Mouse (Mus musculus) mesoderm, embryonic 11.5 days (tissue): ENCODE measurements at regions not wholly inside any gene's neighbourhood (a gene's known extent, or its start where the extent isn't known, plus 50 kb on each side); places are given as distances from the start of the nearest gene placed in this dataset.

Experiments used
- DNase-seq: peaks from one replicate; pipeline ENCODE4 v3.0.0-alpha.2; 2012; ENCODE audit warnings: low read depth, low spot score

DNA sequence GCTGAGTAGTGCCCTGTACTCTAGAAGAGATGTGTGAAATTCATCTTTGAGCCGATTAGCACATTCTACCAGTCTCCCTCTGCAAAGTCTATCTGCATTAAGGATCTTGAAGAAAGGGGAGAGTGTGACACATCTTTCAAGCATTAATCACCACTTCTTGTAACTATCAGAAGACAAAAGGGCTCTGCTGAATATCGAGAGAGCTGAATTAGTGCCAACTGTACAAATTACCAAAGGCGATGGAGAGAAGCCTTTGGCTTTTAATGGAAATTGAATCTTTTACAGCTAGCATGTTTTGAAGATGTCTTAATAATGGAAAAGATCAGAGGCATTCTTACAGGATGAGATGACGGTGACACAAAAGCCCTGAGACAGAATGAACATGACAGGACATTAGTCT, 97.2 kb upstream of the Pam start:
- DNase-seq, result no peak

DNA sequence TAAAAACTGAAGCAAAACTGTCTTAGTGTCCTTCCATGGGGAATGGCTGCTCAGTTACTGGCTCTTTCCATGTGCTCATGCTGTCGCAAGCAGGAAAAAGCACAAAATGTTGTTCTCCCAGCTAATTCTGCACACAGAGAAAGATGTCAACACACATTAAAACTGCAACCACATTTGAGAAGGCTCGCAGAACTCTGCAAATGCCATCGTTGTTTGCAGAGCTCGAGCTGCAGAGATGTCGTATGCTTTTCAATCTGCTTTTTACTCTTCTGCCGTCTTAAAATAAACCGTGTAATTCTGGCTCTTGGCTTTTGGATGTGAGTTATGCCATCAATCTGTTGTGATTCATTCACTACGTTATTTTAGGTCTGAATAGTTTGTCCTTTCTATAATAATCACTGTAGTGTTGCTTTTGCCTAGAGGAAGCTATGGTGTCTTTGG, 96.6 kb upstream of the Pam start:
- DNase-seq, result no peak

DNA sequence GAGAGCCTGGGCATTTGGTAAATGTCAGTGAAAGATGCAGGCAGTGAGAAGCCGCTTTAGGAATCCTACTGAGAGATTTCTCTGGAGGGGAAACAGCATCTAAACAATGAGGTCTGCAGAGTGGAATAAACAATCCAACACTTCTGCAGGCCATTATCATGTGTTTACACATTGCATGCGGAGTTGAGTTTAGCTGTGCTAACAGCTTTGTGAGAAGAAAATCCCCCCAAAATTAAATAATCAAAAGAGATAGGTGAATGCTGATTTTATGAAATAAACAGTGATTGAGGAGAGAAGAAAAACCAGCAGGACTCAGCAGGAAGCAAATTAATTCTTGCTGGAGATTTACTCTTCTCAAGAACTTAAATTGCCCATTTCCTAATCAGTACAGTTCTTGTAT, 95.9 kb upstream of the Pam start:
- DNase-seq, result no peak

DNA sequence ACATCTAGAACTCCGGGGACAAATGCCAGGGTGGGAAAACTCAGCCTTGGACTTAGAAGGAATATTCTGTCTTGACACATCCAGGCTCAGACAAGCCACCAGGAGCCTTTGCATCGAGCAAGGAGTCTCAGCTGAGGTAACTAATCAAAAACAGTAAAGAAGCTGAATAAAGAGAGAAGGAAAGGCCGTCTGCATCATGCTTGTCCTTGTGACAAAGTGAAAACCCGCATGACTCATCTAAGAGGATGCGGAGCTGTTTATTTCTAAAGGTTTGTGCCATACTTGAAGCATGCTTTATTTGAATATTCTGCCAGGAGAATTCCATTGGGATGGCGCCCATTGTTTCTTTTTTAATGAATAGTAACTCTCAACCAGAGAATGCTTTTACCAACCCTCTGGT, 95.3 kb upstream of the Pam start:
- DNase-seq, result no peak

DNA sequence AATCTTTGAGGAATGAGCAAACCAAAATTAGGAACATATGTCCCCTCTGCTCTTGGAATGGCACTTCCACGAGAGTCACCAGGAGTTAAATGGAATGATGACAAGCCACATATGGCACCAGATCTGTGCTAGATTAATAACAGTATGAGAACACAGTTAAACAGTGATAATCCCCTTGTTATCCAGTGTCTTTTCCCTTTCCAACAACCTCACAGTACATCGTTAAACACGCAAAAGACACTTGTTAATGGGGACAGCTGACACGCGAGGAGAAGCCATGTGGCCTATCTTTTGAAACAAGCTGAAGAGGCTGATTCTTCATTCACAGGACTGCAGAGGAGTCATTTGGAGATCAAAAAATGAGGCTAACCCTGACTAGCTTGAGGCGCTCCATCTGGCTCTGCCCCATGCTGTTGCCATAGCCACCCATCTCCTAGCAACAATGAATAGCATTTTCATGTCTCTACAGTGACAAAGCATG, 94.6 kb upstream of the Pam start:
- DNase-seq, result peak; percentile 80

DNA sequence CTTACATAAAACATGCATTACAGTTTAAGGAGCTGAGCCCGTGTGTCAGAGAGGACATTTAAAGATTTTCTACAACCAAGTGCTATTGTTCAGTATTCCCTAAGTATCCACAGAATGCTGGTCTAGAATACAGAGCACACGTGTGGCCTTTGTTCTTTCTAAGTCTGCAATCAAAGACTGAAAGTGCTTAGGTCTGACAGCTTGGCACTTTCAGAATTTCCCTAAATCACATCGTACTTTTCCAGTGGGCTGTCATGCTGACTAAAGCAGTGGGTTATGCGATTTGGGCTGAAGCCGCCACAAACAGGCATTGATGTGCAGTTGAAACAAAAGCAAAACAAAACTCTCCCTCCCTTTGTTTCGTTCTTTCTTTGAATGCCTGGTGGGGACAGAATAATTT, 84.9 kb upstream of the Pam start:
- no peak for DNase-seq

DNA sequence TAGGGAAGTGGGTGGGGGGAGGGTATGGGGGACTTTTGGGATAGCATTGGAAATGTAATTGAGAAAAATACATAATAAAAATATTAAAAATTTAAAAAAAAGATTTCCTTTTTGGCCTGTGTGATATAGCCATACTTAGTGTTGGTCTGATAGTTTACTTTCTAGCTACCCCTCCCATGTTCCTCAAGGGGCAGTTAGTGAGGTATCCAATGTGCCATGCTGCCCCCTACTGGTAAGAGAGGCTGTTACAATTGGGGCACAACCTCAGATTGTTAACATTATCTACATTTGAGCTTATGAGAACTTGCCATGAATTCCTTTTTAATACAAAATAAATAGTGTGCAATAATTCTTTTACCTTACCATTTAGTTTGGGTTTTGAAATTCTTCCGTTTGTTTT, 83.6 kb upstream of the Pam start:
- DNase-seq, result no peak

DNA sequence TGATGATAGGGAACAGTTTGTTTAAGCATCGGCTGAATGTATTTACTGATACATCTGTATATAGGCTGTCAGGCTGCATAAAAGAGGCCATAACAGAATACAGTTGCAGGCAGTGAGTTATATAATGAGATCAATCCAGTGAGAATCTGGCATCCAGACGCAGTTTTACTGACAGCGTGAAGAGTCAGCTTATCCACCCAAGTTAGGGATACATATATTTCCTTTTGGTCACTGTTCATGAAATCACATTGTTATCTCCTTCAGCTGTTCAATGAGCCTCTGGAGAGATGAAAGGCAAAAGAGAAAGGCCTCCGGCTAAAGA, 79.3 kb upstream of the Pam start:
- DNase-seq, result no peak

DNA sequence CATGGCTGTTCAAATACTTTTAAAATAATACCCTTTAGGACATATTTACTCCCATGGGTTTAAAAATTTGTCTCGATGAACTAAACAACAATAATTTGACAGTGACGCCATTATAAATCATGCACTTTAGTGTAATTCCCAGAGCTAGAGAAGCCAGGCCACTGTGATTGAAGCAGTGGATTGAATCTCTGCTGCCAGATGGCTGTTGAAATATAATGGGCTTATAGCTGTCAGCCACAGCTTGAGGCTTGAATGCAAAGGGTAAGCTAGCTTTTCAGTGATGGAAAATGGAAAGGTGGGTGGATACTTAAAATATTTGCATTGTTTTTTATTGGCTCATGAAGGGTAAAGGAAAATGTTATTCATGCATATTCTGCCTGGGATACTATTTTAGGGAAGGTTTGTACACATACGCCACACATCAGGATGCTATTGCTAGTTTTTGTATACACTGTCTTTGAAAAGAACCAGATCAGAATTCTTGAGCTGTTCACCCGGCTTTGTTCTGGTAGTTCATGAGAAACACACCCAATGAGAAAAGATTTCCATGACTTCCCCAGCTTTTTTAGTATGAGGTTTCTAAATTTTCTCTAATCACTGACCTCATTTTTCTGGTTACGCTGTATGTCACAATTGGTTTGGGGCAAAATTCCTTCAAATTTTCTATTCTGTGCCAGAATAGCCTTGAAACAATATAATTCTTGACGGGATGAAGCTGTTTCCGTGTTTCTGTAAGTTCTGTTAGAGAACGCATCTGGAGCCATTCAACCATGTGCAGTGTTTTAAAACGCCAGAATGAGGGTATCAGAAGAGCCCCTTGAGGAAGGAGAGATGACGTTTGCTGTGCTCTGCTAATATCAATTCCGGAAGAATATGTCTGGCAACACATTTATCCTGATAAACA, 78.7 kb upstream of the Pam start:
- no peak for DNase-seq

DNA sequence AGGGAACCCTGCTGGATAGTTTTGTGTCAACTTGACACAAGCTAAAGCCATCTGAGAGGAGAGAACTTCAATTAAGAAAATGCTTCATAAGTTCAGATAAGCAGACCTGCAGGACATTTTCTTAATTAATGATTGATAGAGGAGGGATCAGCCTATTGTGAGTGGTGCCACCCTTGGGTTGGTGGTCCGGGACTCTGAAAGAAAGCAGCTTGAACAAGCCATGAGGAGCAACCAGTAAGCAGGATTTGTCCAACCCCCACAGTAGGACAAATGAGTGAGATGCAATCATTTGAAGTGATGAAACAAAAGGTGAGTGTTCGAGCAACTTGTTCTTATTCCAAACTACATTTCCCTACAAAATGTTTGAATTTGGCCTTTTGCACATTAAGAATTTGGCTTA, 78.0 kb upstream of the Pam start:
- DNase-seq, result no peak

DNA sequence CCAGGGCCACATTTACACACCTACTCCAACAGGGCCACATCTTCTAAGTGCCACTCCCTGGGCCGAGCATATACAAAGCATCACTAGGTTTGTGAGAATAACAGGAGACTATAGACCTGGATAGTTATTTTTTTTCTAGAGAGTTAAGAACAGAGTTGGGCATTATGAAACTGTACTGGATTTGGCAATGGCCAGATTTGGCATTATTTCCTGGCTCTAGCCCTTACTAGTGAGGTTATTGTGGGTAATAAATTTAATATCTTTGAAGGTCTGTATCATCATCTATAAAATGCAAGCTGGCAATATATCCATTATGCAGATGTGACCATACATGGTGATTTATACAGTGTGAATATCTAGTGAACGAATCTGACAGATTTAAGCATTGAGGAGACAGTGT, 75.8 kb upstream of the Pam start:
- no peak for DNase-seq

DNA sequence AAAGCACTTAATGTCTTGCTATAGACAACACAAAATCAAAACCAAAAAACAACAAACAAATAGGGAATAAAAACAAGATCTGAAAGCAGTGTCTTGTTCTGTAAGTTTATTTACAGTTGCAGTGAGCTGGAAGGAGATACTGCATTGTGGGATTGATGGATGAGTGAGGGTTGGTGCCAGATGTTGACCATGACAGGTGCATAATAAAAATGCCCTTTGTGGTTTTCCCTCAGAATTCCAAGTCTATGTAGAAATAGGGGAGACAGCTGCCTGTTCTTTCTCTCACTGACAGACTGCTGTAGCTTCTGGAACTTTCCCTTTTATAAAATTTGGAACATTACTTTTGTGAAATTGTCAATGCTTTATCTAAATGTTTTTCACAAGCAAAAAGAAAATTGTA, 73.9 kb upstream of the Pam start:
- DNase-seq, result no peak

DNA sequence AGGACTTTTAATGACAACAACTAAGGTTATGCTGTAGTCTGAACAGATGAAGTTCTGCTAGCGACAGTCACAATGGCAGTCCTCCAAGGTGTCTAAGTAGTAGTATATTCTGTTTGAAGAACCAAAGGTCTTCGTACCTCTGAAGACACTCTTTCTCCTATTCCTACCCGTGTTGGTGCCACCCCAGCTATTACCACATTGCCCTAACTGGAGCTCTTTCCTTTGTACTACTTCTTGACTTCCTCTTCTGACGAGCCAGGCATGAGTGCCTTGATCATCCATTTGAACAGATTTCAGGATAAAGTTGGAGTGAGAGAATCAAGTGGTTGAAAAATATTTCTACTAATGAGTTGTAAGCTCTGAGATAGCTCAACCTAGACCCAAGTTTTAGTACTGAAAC, 72.4 kb upstream of the Pam start:
- DNase-seq, result no peak

DNA sequence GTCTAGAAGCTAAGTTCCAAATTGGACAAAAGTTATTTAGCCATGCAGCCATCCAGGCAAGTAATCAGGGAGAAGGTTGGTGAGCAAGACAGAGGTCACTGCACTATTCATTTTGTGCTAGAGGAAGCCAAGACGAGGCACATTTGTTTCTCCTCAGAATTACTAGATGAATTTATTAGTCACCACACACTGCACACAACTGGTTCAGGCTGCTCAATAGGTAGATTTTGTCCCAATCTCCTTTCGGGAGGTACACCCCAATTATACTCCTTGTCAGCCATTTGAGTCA, 67.1 kb upstream of the Pam start:
- no peak for DNase-seq

DNA sequence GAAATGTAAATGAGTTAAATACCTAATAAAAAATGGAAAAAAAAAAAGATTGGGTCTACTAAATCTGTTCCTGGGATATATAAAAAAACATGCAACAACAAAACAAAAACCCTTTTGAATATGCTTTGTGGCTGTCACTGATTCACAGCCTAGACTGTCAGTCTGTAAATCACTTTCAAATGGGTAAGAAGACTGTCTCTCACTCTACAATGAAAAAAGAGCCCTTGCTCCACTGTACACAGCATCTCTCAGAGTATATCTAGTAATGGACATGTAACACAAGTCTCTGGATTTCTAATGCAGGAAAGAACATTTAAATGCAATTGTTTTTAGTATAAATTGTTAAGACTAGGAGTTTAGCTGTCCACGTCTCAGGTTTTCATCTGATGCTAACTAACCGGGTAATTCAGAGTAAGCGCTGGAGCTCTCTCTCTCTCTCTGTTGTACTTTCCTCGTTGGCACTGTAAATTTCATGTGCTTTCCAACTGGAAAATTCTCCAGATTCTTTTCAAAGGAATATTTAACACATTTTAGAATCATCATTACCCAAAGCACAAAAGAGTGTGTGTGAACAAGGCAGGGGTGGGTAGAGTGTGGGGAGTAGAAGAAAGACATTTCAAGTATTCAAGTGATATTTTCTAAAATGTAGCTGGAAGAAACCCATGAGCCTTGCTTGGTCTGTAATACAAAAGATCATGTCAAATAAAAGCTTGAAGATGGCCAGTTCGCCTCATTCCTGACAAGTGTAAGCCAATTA, 66.6 kb upstream of the Pam start:
- DNase-seq, result no peak

DNA sequence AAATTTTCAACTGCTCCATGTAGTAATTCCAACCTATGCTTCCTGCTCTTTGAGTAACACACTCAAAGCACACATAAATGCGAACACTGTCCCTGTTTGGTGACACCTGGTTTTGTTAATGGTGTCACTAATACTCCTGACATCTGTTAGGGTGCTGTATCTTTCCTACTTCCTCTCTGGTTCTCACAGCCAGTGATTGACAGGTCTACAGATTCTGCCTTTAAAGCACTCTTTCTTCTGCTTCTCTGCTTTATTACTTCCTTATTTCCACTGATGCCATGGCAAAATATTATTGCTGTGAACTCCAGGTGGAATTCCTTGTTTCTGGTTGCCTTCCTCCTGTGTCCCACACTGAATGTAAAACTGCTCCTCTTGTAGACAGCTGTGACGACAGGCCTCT, 63.5 kb upstream of the Pam start:
- DNase-seq, result no peak

DNA sequence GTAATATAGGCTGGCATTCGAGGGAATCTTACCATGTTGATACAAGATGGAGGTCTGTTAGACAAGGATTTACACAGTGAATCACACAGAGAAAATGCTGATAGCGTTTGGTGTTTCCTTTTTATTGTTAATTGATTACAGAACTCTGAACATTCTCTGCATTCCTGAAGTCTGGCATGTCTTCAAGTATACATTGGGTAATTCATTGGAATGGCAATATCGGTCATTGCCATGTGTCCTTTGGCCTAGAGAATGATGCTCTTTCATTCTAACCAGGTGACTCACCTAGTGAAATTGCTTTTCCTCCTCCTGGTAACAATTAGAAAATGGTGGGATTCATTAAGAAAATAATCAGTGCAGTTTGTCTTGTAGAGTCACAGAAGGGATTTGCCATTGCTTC, 51.9 kb upstream of the Pam start:
- no peak for DNase-seq
